Mouse (Mus musculus): ENCODE data around the gene Fam189a2. TPM values are rescaled to one million over a fixed set of nuclear protein-coding genes. Genes with fewer than 3 reads are reported as not detected.

The Fam189a2 gene
- total RNA-seq, 2 experiments from 2014 or later, result 22.5 to 31.0 TPM

- DNase-seq, result no peak
Measured at GRCm38 (mm10) chr19:23941422-23941949, 89.3 kb downstream of the Fam189a2 start.

- no peak for DNase-seq
Measured at GRCm38 (mm10) chr19:23930826-23931225, 100.0 kb downstream of the Fam189a2 start.

- DNase-seq, result no peak
Measured at GRCm38 (mm10) chr19:23925541-23925940, 105.3 kb downstream of the Fam189a2 start.

GRCm38 (mm10) chr19:23924791-23925190, 106.0 kb downstream of the Fam189a2 start:
- no peak for DNase-seq

GRCm38 (mm10) chr19:23924057-23924456, 106.8 kb downstream of the Fam189a2 start:
- DNase-seq, result no peak

Other genes with a start within 250 kb of the Fam189a2 start
- 1 to 10 TPM; 4.4 to 4.8 TPM for gene Tjp2, start 194.0 kb upstream of the Fam189a2 start, total RNA-seq (2021)
- 10 to 100 TPM; 19.6 to 20.2 TPM for gene Fxn, start 249.6 kb upstream of the Fam189a2 start, total RNA-seq (2021)